Mouse (Mus musculus) brain, embryonic 14.5 days (tissue): ENCODE results near the gene Amn1. TPM values are rescaled to one million over a fixed set of nuclear protein-coding genes. Genes with fewer than 3 reads are reported as not detected.

Source experiments
- DNase-seq: peaks from one replicate; pipeline ENCODE4 v3.0.0-alpha.2; 2011; ENCODE audit warnings: low read depth
- CTCF ChIP-seq: fragments of 200-500 bp; IDR thresholded peaks from 2 replicates; pipeline ENCODE4 v1.5.1; 2012; ENCODE audit warnings: inconsistent platforms, mild to moderate bottlenecking, moderate library complexity, borderline replicate concordance; ENCODE audit not compliant: insufficient read depth, insufficient read length; ENCODE audit errors: extremely low read depth
- POLR2A ChIP-seq: fragments of 200-500 bp; IDR thresholded peaks from 2 replicates; pipeline ENCODE4 v1.6.1; 2012; ENCODE audit warnings: mild to moderate bottlenecking, inconsistent platforms, borderline replicate concordance; ENCODE audit not compliant: poor library complexity, insufficient read depth, insufficient read length, severe bottlenecking; ENCODE audit errors: extremely low read depth
- polyA plus RNA-seq: library from polyadenylated mRNA; depleted of rRNA; stranded (reverse); fragments of >200 nt; gene quantifications from 2 replicates; pipeline ENCODE4 v1.2.3, GENCODE M21; 2012

Amn1 gene
- polyA plus RNA-seq, 1 experiment, result 65.0 TPM

GRCm38 (mm10) chr6:149152119-149152518, 36.4 kb downstream of the Amn1 start:
- no peak for DNase-seq
- TF ChIP-seq CTCF (no peak), POLR2A (no peak)

GRCm38 (mm10) chr6:149148436-149149229, 39.9 kb downstream of the Amn1 start:
- DNase-seq, result no peak
- TF ChIP-seq POLR2A, result no peak
- no peak for TF ChIP-seq CTCF

GRCm38 (mm10) chr6:149145143-149145542, 43.4 kb downstream of the Amn1 start:
- TF ChIP-seq CTCF (no peak), POLR2A (no peak)
- no peak for DNase-seq

GRCm38 (mm10) chr6:149141393-149142173, 46.9 kb downstream of the Amn1 start:
- peak; percentile 88 for DNase-seq
- TF ChIP-seq CTCF (no peak), POLR2A (no peak)

GRCm38 (mm10) chr6:149139471-149139870, 49.0 kb downstream of the Amn1 start, which contains the start of gene Etfbkmt:
Gene Etfbkmt (plus strand): TSS chr6:149139849.
- DNase-seq, result no peak
- TF ChIP-seq POLR2A, result no peak
- TF ChIP-seq CTCF, result no peak

- no peak for DNase-seq
- TF ChIP-seq CTCF (no peak), POLR2A (no peak)
These were observed 49.5 kb downstream of the Amn1 start for GRCm38 (mm10) chr6:149139011-149139410.

- TF ChIP-seq CTCF (no peak), POLR2A (no peak)
- DNase-seq, result no peak
These were observed 50.6 kb downstream of the Amn1 start for GRCm38 (mm10) chr6:149137936-149138335.

- no peak for DNase-seq
- TF ChIP-seq POLR2A (no peak), CTCF (no peak)
These were observed 52.9 kb downstream of the Amn1 start for GRCm38 (mm10) chr6:149135631-149136030.

GRCm38 (mm10) chr6:149134391-149135150, 53.9 kb downstream of the Amn1 start:
- TF ChIP-seq POLR2A (no peak), CTCF (no peak)
- DNase-seq, result no peak

GRCm38 (mm10) chr6:149132311-149133077, 56.0 kb downstream of the Amn1 start:
- peak; percentile 87 for DNase-seq
- TF ChIP-seq CTCF (peak; percentile 60; the same call in 1 of the 2 replicates), POLR2A (no peak)
